Mouse (Mus musculus) 416B (cell line): ENCODE measurements at regions not wholly inside any gene's neighbourhood (a gene's known extent, or its start where the extent isn't known, plus 50 kb on each side); places are given as distances from the start of the nearest gene placed in this dataset.
A peak's percentile ranks its signal among the peaks of the same experiment; 100 is the strongest.

ENCODE experiments used
- DNase-seq: peaks from one replicate; pipeline ENCODE4 v3.0.0; 2011; ENCODE audit warnings: low read depth

DNA sequence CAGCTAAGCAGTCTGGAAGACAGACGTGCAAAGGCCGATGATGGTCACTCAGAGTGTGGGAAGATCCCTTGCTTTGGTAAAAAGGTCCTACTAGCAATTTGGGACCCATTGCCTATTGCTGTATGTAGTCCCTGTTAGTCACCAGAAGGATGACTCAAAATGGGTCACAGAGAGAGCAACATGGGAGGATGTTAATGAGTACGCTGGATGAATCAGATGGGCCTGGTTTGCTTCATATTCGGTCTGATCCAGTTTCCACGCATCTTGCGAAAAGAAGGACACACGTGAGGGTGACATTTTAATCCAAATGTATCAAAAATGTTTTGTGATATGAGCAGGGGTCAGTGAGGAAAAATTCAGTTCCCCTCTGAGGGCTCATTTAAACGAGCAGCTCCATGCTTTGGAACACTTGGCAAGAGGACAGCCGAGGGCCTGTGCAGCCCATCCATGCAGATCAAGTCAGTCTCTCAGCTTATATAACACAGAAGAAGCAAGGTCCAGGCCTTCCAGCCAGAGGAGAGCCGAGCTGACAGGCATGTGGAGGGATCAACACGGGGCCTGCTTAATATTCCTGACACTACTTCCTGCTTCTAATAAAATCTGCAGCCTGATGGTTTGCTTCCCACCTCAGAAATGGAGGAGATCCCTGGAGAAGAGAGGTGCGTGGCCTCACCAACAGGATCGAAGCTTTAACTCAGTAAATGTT, 579.2 kb upstream of the Gm26657 start:
- no peak for DNase-seq

GRCm38 (mm10) chr4:56157521-56158065, 582.3 kb upstream of the Gm26657 start:
- DNase-seq = no peak

GRCm38 (mm10) chr4:56150716-56151115, 589.2 kb upstream of the Gm26657 start:
- no peak for DNase-seq

- DNase-seq = no peak
Observed at GRCm38 (mm10) chr4:56143827-56144226, 596.0 kb upstream of the Gm26657 start.

GRCm38 (mm10) chr4:56136837-56137236, 603.0 kb upstream of the Gm26657 start:
- DNase-seq = no peak

DNA sequence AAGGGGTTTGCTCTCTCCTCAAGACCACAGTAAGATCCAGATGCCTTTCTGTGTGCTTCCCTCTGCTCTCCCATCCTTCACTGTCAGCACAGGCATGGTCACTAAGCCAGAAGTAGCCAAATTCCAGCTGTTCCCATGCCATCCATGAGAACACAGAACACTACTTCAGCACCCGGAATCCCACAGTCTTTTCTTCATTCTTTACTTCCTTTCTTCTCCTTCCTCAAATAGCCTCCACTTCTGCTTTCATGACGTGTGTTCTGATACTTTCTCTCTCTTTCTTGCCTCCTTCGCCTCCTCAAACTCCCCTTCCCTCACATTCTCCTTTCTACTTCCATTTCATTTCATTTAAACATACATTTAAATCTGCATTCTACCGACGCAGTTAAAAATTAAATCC, 602.1 kb upstream of the Klf4 start:
- DNase-seq = no peak

DNA sequence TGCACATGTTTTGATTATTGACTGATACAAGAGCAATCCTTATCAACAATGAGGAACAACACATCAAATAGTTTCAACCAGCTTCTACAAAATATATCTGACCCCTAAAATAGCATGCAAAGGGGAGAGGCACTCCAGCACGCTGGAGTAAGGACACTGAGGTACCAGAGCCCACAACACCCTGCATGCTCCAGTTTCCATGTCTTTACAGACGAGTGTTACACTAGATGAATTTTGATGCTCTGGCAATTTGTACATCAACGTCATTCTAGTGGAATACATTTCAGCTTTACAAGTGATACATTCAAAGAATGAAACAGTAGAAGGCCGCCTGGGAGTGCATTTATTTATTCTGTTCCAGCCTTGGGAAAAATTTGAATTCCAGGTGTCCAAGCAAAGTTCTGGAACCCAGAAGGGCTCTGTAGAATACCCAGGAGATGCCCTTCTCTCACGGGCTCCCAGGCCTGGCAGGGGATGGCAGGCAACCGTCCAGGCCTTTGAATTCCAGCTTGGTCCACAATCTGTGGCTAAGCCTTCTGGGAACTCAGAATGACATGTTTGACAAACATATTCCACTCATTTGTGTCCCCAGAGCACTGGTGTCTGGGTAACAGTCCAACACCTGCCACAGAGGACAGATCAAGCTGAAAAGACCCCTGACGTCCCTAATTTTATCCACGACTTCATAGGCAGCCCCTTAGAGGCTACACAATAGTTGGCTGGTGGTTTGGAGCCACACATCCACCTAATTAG, 595.6 kb upstream of the Klf4 start:
- no peak for DNase-seq

DNA sequence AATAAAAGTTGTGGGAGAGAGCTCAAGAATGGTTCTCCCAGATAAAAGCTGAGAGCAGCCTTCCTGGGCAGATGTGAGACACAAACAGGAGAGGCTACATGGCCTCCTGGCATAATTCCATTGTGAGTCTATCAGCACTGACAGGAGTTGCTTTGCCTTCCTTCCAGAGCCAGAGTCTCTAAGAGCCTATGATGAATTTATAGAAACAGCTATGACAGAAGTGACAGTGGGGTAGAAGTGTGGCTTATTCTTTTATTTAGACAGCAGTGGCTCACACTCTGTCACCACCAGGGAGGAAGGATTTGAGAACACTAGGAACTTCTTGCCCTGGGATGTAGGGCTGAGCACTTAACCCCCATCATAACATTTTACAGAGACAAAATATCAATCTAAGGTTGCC, 592.2 kb upstream of the Klf4 start:
- DNase-seq = no peak

DNA sequence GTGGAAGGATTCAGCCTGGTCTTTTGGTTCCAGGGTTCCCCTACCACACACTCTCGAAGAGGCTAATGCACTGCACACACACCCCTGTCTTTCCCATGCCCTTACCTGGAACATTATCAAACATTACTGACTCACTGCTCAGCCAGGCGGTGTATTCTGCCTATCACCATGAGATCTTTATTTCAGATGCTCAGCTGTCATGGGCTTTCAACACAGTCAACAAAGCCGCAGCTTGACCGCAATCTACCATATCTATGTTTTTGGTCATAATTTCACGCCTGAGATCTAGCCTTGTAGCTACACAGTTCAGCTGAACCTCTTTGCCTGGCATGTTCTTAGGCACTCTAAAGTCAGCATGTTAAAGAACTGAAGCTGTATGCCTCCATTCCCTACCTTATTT, 589.9 kb upstream of the Klf4 start:
- DNase-seq = no peak

- DNase-seq = no peak
Observed at GRCm38 (mm10) chr4:56121664-56122063, 589.4 kb upstream of the Klf4 start.

DNA sequence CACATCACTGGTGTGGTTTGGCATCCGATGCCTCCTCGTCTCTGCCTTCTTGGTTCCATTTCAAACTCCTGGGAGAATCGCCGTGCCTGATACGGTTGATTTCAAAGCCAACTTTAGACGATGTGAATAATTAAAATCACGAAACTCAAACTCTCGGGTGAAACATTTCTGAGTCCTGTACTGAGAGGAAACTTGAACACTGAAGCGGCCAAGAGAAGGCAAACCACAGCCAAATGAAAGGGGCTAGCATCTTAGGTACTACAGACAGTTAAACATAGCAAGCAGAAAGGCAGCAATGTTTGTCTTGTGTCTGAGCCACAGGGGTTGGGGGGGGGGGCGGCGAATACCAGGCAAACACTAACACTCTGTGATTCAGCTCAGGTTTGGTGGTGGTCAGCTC, 588.1 kb upstream of the Klf4 start:
- DNase-seq = no peak

- peak; percentile 18 for DNase-seq
Observed at GRCm38 (mm10) chr4:56113701-56114196, 581.5 kb upstream of the Klf4 start.

- DNase-seq = no peak
Observed at GRCm38 (mm10) chr4:56112931-56113700, 580.9 kb upstream of the Klf4 start.

DNA sequence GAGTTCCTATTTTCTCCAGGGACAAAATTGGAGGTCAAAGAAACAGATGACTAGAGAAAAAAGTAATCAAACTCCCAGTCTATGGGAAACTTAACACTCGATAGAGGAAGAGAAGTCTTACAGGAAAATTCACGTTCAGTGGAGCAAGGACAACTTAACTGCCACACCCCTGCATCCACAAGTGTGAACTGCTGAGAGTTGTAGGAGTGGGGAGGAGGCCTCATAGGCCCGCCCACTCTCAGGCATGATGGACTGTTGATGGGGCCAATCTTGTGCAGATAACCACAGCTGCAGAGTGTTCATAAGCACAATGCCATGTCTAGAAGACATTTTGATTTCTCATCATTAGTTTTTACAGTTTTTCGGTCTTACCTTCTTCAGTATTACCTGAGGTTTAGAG, 574.7 kb upstream of the Klf4 start:
- DNase-seq = no peak

DNA sequence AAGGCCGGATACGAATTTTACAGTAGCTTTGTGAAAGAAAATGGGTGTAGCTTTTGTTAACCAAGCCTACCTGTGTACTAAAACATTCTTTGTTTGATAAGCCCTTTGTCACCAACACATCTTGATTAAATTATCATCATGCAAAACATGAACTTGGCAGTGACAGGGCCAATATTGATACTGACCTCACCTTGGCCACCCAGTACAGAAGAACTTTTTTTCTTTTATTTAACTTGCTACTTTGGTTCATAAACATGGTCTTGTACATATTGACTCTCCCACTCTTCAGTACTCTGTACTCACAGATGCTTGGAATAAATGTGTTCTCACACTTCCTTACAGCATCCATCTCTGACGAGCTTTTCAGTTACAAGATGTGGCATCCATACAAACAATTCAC, 570.0 kb upstream of the Klf4 start:
- DNase-seq = no peak

GRCm38 (mm10) chr4:56090796-56091195, 558.5 kb upstream of the Klf4 start:
- DNase-seq = no peak

GRCm38 (mm10) chr4:56088701-56089100, 556.4 kb upstream of the Klf4 start:
- no peak for DNase-seq

GRCm38 (mm10) chr4:56086306-56086705, 554.0 kb upstream of the Klf4 start:
- no peak for DNase-seq

DNA sequence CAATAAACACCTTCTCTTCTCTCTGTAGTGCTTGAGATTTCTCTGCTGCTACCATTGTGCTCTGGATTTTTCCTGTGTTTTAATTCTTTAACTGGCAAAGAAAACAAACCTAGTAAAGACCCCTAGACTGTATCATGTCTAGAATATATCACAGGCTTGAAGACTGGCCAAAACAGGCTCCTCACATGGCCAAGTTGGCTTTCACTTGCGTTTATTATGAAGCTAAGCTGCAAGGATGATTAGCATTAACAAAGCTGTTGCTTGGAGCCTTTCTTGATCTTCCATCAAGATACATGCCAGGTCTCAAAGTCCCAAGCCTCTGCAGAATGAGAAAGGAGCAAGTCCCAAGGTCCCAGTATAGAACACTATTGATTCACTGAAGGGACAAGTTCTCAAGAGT, 551.9 kb upstream of the Klf4 start:
- DNase-seq = no peak

- no peak for DNase-seq
Observed at GRCm38 (mm10) chr4:56082411-56082810, 550.1 kb upstream of the Klf4 start.

DNA sequence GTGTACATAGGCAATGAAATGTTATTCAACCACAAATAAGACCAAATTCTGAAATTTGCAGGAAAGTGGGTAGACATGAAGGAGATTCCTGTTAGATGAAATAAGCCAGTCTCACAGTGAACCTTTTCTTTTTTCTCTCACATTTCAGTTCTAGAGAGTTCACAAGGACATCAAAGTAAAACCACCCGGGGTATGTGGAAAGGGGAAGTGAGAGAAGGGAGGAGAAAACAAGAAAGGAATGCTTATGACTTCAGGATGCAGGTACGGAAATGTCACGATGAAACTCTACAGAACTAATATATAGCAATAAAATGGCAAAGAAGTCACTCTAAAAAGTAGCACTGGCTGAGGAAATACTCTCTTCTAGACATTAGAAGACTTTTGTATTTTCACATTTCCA, 548.7 kb upstream of the Klf4 start:
- DNase-seq = no peak

DNA sequence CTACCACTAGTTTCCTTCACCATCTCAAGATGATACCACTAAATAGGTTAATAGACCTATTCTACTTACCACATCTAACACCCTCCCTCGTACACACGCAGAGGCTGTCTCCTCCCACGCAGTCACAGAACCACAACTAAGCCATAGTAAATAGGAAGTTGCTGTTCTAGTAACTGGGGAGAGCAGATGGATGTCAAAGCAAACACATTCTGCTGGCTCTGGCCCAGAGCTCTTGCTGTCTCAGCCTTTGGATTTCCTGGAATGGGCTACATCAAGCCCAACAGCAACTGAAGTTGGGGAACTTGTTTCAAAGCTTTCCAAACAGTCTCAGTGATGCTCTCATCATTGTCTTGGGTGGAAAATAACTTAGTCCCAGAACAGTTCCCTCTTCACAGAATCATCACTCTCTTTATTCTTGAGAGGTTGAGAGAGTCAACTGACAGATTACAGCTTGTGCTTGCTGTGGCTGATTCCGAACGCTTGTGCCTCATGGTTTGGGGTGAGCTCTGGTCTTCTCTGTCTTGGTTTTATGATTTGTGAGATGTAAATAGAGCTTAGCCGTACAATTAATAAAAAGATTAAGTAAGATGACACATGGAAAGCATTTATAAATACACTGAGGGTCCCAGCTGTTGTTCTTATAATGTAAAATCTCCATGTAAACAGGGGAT, 538.5 kb upstream of the Klf4 start:
- DNase-seq = no peak
